Mouse (Mus musculus): ENCODE data around the gene Tnmd. TPM values are rescaled to one million over a fixed set of nuclear protein-coding genes. Genes with fewer than 3 reads are reported as not detected.

Gene Tnmd
- 0.57 TPM in 1 of 2 replicates, not detected in the other for polyA plus RNA-seq (2012; rRNA removed; ENCODE audit: low replicate concordance)

DNA sequence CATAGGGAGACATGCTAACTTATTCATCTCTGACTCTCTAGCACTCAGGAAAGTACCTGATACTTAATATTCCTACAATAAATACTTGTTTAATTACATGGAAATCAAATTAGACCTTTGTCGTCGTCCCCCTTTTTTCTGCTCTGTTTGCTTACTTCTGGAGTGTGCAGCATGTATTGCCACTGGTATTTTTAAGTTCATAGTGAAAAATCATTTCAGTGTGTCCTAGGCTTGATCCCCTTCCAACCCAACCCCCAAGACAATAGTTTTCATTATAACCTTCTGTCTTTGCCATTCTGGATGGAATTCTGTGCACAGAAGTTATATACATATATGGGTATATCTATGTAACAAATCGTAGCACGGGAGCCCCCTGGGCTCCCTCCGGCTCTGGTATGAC, at the start of gene Tnmd:
Gene Tnmd, plus strand, starts transcription at position 301 of the 400 bp plus-strand sequence.

DNA sequence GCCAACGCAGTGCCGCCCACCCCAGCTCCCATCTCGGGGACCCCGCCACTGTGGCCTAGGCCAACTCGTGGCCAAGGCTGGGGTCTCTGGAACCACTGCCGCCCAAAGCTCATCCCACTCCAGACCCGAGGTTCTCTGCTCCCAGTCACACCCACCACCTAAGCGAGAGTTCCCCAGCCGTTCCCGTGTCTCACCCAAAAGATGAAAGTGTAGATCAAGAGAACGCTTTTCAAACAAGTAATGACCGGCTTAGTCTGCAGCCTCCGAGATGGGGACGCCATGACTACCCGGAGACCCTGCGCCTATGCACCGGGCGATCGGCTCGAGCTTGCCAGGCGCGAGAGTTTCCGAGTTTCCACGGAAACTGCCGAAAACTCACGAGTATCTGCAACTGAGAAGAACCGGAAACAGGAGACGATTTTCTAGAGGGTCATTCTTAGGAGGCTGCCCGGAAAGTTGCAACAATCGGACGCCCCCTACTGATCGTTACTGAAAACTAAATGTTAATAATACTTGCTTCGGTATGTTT, 47.3 kb downstream of the Tnmd start, which contains the start of gene Tspan6:
Gene Tspan6, minus strand, starts transcription at position 416 of the 529 bp plus-strand sequence.

DNA sequence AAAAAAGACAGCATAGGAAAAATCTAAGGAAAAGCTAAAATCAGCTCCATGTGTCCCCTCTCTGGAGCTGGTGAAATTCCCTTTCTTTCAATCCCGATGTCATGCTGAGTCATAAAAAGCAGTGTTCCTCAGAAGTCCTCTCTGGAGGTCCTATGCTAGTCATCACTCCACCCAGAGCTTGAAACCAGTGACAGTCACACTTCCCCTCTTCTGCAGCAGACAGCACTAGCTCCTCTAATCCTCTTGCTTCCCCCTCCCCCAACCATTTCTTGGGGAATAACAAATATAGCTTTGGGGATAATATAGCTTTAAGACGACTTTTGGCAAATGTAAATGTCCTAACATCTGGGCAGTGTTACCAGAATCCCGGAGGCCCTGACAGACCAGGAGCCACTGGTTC, 57.5 kb downstream of the Tnmd start, which contains the start of gene Srpx2:
Gene Srpx2, plus strand, starts transcription at position 166 of the 400 bp plus-strand sequence.

Other genes starting within 250 kb of the Tnmd start
- 4.3 and 4.6 TPM in 2 replicates for gene Pcdh19, start 162.0 kb upstream of the Tnmd start, polyA plus RNA-seq (2012; rRNA removed; ENCODE audit: low replicate concordance)
- gene Tspan6, start 47.4 kb downstream of the Tnmd start, polyA plus RNA-seq (2012; rRNA removed; ENCODE audit: low replicate concordance): 3.9 and 8.9 TPM in 2 replicates
- gene Srpx2, start 57.4 kb downstream of the Tnmd start, polyA plus RNA-seq (2012; rRNA removed; ENCODE audit: low replicate concordance): 14.0 and 23.5 TPM in 2 replicates
- 0.55 and 1.3 TPM in 2 replicates for gene Sytl4, start 130.8 kb downstream of the Tnmd start, polyA plus RNA-seq (2012; rRNA removed; ENCODE audit: low replicate concordance)
- gene Cstf2, start 208.2 kb downstream of the Tnmd start, polyA plus RNA-seq (2012; rRNA removed; ENCODE audit: low replicate concordance): 9.7 and 14.6 TPM in 2 replicates

All from mammary gland, adult 2 months (tissue).